Mouse (Mus musculus) heart, embryonic 13.5 days (tissue): Measurements from ENCODE around the gene Ccr4. TPM values are rescaled to one million over a fixed set of nuclear protein-coding genes. Genes with fewer than 3 reads are reported as not detected.
A peak's percentile ranks its signal among the peaks of the same experiment; 100 is the strongest.

Experiments used
- ATAC-seq: fragments of 200-750 bp; cut with Nextera tagmentation; 2 replicates; pipeline ENCODE4 v1.8.0; 2017; ENCODE audit warnings: moderate TSS enrichment; ENCODE audit not compliant: insufficient number of reproducible peaks, low FRiP score, low TSS enrichment; ENCODE audit errors: extremely low read depth
- H3K27ac ChIP-seq: fragments of 300-500 bp; sonication (generic); replicated peaks from 2 replicates; pipeline ENCODE4 v1.5.1; 2015; ENCODE audit warnings: moderate library complexity, mild to moderate bottlenecking, inconsistent platforms
- H3K27me3 ChIP-seq: fragments of 300-500 bp; sonication (generic); replicated peaks from 2 replicates; pipeline ENCODE4 v1.6.1; 2015; ENCODE audit warnings: mild to moderate bottlenecking, inconsistent platforms
- H3K36me3 ChIP-seq: fragments of 300-500 bp; sonication (generic); 2 replicates; pipeline ENCODE4 v1.6.1; 2015; ENCODE audit warnings: mild to moderate bottlenecking, inconsistent platforms
- H3K4me1 ChIP-seq: fragments of 300-500 bp; sonication (generic); 2 replicates; pipeline ENCODE4 v1.6.1; 2015; ENCODE audit warnings: inconsistent platforms
- H3K4me2 ChIP-seq: fragments of 300-500 bp; sonication (generic); 2 replicates; pipeline ENCODE4 v1.6.1; 2015; ENCODE audit warnings: inconsistent platforms, mild to moderate bottlenecking, moderate library complexity
- H3K4me3 ChIP-seq: fragments of 300-500 bp; sonication (generic); 2 replicates; pipeline ENCODE4 v1.5.1; 2015; ENCODE audit warnings: moderate library complexity, mild to moderate bottlenecking, inconsistent platforms
- H3K9ac ChIP-seq: fragments of 300-500 bp; sonication (generic); 2 replicates; pipeline ENCODE4 v1.6.1; 2015; ENCODE audit warnings: inconsistent platforms, mild to moderate bottlenecking, moderate library complexity
- H3K9me3 ChIP-seq: fragments of 300-500 bp; sonication (generic); 2 replicates; pipeline ENCODE4 v1.6.1; 2016; ENCODE audit warnings: inconsistent platforms
- WGBS: fragments of 180-500 bp; shearing (Covaris S2); methylation state at CpG from one replicate; pipeline ENCODE4 v1.1.7; 2015; ENCODE audit warnings: mixed read lengths; 5-methylcytosine and 5-hydroxymethylcytosine counted together
- polyA plus RNA-seq: library from polyadenylated mRNA; unstranded; fragments of >200 nt; fragmentation: Nextera tagmentation; extraction: Ambion mirVana; gene quantifications from 2 replicates; pipeline ENCODE4 v1.2.1, GENCODE M21; 2015

Ccr4 gene
- polyA plus RNA-seq, 1 experiment from 2014 or later = not detected

GRCm38 (mm10) chr9:114501111-114501510, 3.6 kb downstream of the Ccr4 start:
- H3K4me1 ChIP-seq = 0 out of 2 replicates have a peak, but pooled peaks cover 8% of the 10 kb centered on the region
- no peak overlapping the region for H3K27ac ChIP-seq
- no peaks in the 10 kb centered on the region for H3K36me3 ChIP-seq
- WGBS = 80% methylated on average over 7 of the region's 7 CpGs
- H3K27me3 ChIP-seq = peaks cover 15% of the 10 kb centered on the region
- H3K9ac ChIP-seq = no peak overlapping the region
- no peak for ATAC-seq
- H3K4me3 ChIP-seq = no peak overlapping the region
- H3K9me3 ChIP-seq = no peaks in the 10 kb centered on the region
- no peak overlapping the region for H3K4me2 ChIP-seq

- Histone ChIP-seq H3K27ac (no peak overlapping the region), H3K4me1 (0 out of 2 replicates have a peak, but pooled peaks cover 8% of the 10 kb centered on the region), H3K27me3 (peaks cover 15% of the 10 kb centered on the region), H3K9ac (no peak overlapping the region), H3K9me3 (no peaks in the 10 kb centered on the region), H3K4me3 (no peak overlapping the region), H3K36me3 (no peaks in the 10 kb centered on the region), H3K4me2 (peak overlapping the region; percentile 20; the same call in 1 of the 2 replicates)
- 15% methylated on average over 15 of the region's 15 CpGs for WGBS
- ATAC-seq = no peak
Measured at GRCm38 (mm10) chr9:114499783-114500515, 4.8 kb downstream of the Ccr4 start.

- H3K27me3 ChIP-seq = peaks cover 15% of the 10 kb centered on the region
- 0 out of 2 replicates have a peak, but pooled peaks cover 8% of the 10 kb centered on the region for H3K4me1 ChIP-seq
- H3K36me3 ChIP-seq = no peaks in the 10 kb centered on the region
- 6% methylated on average over 11 of the region's 11 CpGs for WGBS
- H3K4me3 ChIP-seq = no peak overlapping the region
- ATAC-seq = no peak
- H3K9me3 ChIP-seq = no peaks in the 10 kb centered on the region
- no peak overlapping the region for H3K27ac ChIP-seq
- peak overlapping the region; percentile 58 for H3K4me2 ChIP-seq
- no peak overlapping the region for H3K9ac ChIP-seq
Measured at GRCm38 (mm10) chr9:114498218-114498617, 6.5 kb downstream of the Ccr4 start.

- H3K9ac ChIP-seq = no peak overlapping the region
- H3K4me2 ChIP-seq = no peak overlapping the region
- no peak for ATAC-seq
- WGBS = 82% methylated on average over 7 of the region's 7 CpGs
- peaks cover 15% of the 10 kb centered on the region for H3K27me3 ChIP-seq
- no peak overlapping the region for H3K27ac ChIP-seq
- no peaks in the 10 kb centered on the region for H3K36me3 ChIP-seq
- 0 out of 2 replicates have a peak, but pooled peaks cover 4% of the 10 kb centered on the region for H3K4me1 ChIP-seq
- H3K4me3 ChIP-seq = no peak overlapping the region
- no peaks in the 10 kb centered on the region for H3K9me3 ChIP-seq
Measured at GRCm38 (mm10) chr9:114496469-114496868, 8.2 kb downstream of the Ccr4 start.

GRCm38 (mm10) chr9:114487481-114488258, 17.0 kb downstream of the Ccr4 start:
- no peaks in the 10 kb centered on the region for H3K9me3 ChIP-seq
- no peaks in the 10 kb centered on the region for H3K27me3 ChIP-seq
- no peak for ATAC-seq
- H3K4me1 ChIP-seq = no peaks in the 10 kb centered on the region
- H3K4me3 ChIP-seq = no peak overlapping the region
- H3K4me2 ChIP-seq = no peak overlapping the region
- H3K27ac ChIP-seq = no peak overlapping the region
- H3K36me3 ChIP-seq = no peaks in the 10 kb centered on the region
- 78% methylated on average over 23 of the region's 23 CpGs for WGBS
- no peak overlapping the region for H3K9ac ChIP-seq

GRCm38 (mm10) chr9:114486808-114487207, 17.9 kb downstream of the Ccr4 start:
- Histone ChIP-seq H3K9me3 (no peaks in the 10 kb centered on the region), H3K27me3 (no peaks in the 10 kb centered on the region), H3K4me2 (no peak overlapping the region), H3K9ac (no peak overlapping the region), H3K36me3 (no peaks in the 10 kb centered on the region), H3K27ac (no peak overlapping the region), H3K4me3 (no peak overlapping the region), H3K4me1 (no peaks in the 10 kb centered on the region)
- ATAC-seq = no peak
- 80% methylated on average over 4 of the region's 4 CpGs for WGBS

GRCm38 (mm10) chr9:114484771-114485170, 19.9 kb downstream of the Ccr4 start:
- no peak for ATAC-seq
- Histone ChIP-seq H3K4me2 (no peak overlapping the region), H3K36me3 (no peaks in the 10 kb centered on the region), H3K9ac (no peak overlapping the region), H3K9me3 (no peaks in the 10 kb centered on the region), H3K4me3 (no peak overlapping the region), H3K27me3 (no peaks in the 10 kb centered on the region), H3K4me1 (no peaks in the 10 kb centered on the region), H3K27ac (no peak overlapping the region)
- 76% methylated on average over 5 of the region's 5 CpGs for WGBS

- no peak overlapping the region for H3K4me2 ChIP-seq
- H3K4me3 ChIP-seq = no peak overlapping the region
- H3K27me3 ChIP-seq = no peaks in the 10 kb centered on the region
- 63% methylated on average over 3 of the region's 3 CpGs for whole genome bisulfite sequencing
- no peaks in the 10 kb centered on the region for H3K9me3 ChIP-seq
- no peaks in the 10 kb centered on the region for H3K4me1 ChIP-seq
- ATAC-seq = no peak
- 0 out of 2 replicates have a peak, but pooled peaks cover 6% of the 10 kb centered on the region for H3K36me3 ChIP-seq
- no peak overlapping the region for H3K27ac ChIP-seq
- H3K9ac ChIP-seq = no peak overlapping the region
Measured at GRCm38 (mm10) chr9:114480940-114481339, 23.8 kb downstream of the Ccr4 start.

- 0 out of 2 replicates have a peak, but pooled peaks cover 9% of the 10 kb centered on the region for H3K36me3 ChIP-seq
- WGBS = 82% methylated on average over 9 of the region's 9 CpGs
- no peaks in the 10 kb centered on the region for H3K4me1 ChIP-seq
- H3K27ac ChIP-seq = no peak overlapping the region
- H3K27me3 ChIP-seq = no peaks in the 10 kb centered on the region
- H3K9me3 ChIP-seq = no peaks in the 10 kb centered on the region
- H3K4me2 ChIP-seq = no peak overlapping the region
- no peak for ATAC-seq
- no peak overlapping the region for H3K9ac ChIP-seq
- no peak overlapping the region for H3K4me3 ChIP-seq
Measured at GRCm38 (mm10) chr9:114477019-114477418, 27.7 kb downstream of the Ccr4 start.

GRCm38 (mm10) chr9:114471892-114472291, 32.8 kb downstream of the Ccr4 start:
- Histone ChIP-seq H3K27ac (no peak overlapping the region), H3K36me3 (peaks cover 14% of the 10 kb centered on the region), H3K9ac (no peak overlapping the region), H3K9me3 (0 out of 2 replicates have a peak, but pooled peaks cover 2% of the 10 kb centered on the region), H3K4me1 (peaks cover 3% of the 10 kb centered on the region; the same call in 1 of the 2 replicates), H3K4me3 (no peak overlapping the region), H3K4me2 (no peak overlapping the region), H3K27me3 (no peaks in the 10 kb centered on the region)
- WGBS = 79% methylated on average over 7 of the region's 7 CpGs
- ATAC-seq = no peak

- peaks cover 30% of the 10 kb centered on the region for H3K36me3 ChIP-seq
- peaks cover 4% of the 10 kb centered on the region; the same call in 1 of the 2 replicates for H3K4me1 ChIP-seq
- 0 out of 2 replicates have a peak, but pooled peaks cover 2% of the 10 kb centered on the region for H3K9me3 ChIP-seq
- no peak overlapping the region for H3K27ac ChIP-seq
- H3K4me3 ChIP-seq = no peak overlapping the region
- 90% methylated on average over 4 of the region's 4 CpGs for WGBS
- no peak overlapping the region for H3K4me2 ChIP-seq
- H3K9ac ChIP-seq = no peak overlapping the region
- no peaks in the 10 kb centered on the region for H3K27me3 ChIP-seq
- ATAC-seq = no peak
Measured at GRCm38 (mm10) chr9:114468701-114469100, 36.0 kb downstream of the Ccr4 start.
